Mouse (Mus musculus) MEL (cell line): ENCODE results near the gene Wap. TPM values are rescaled to one million over a fixed set of nuclear protein-coding genes. Genes with fewer than 3 reads are reported as not detected.

Experiments used
- DNase-seq: peaks from one replicate; pipeline ENCODE4 v3.0.0; 2011; ENCODE audit warnings: low read depth, low spot score
- H3K27ac ChIP-seq: 2 replicates; pipeline ENCODE4 v1.5.1; 2012; ENCODE audit warnings: low read depth, mild to moderate bottlenecking, control low read depth, low read length, moderate library complexity; ENCODE audit not compliant: control insufficient read depth
- H3K27me3 ChIP-seq, 2 experiments: fragments of 150-350 bp in 1 of 2; sonication (generic) in 1 of 2; 2 replicates each; pipeline ENCODE4 v1.6.1; 2012; ENCODE audit warnings: low read length in 2 of 2, mild to moderate bottlenecking in 2 of 2, improper control_type of control experiment in 1 of 2, moderate library complexity in 1 of 2; ENCODE audit not compliant: insufficient read depth in 2 of 2, control insufficient read depth in 1 of 2
- H3K36me3 ChIP-seq, 2 experiments: 2 replicates each; pipeline ENCODE4 v1.6.1; 2012 to 2014; ENCODE audit warnings: low read length in 2 of 2, improper control_type of control experiment in 1 of 2, inconsistent platforms in 1 of 2, mild to moderate bottlenecking in 1 of 2; ENCODE audit not compliant: insufficient read depth in 2 of 2, control insufficient read depth in 1 of 2
- H3K4me1 ChIP-seq, 2 experiments: fragments of 150-350 bp in 1 of 2; sonication (generic) in 1 of 2; 2 replicates each; pipeline ENCODE4 v1.6.1; 2012; ENCODE audit warnings: low read length in 2 of 2, improper control_type of control experiment in 1 of 2, mild to moderate bottlenecking in 1 of 2; ENCODE audit not compliant: insufficient read depth in 2 of 2, control insufficient read depth in 1 of 2
- H3K4me3 ChIP-seq, 2 experiments: fragments of 150-350 bp in 1 of 2; sonication (generic) in 1 of 2; 2 replicates each; pipeline ENCODE4 v1.5.1; 2012; ENCODE audit warnings: low read depth in 2 of 2, low read length in 2 of 2, mild to moderate bottlenecking in 2 of 2, moderate library complexity in 2 of 2, control low read depth in 1 of 2, improper control_type of control experiment in 1 of 2; ENCODE audit not compliant: control insufficient read depth in 1 of 2, insufficient read depth in 1 of 2
- H3K79me2 ChIP-seq: 2 replicates; pipeline ENCODE4 v1.6.1; 2012; ENCODE audit warnings: mild to moderate bottlenecking, low read length, moderate library complexity; ENCODE audit not compliant: control insufficient read depth, poor library complexity, insufficient read depth
- H3K9ac ChIP-seq: 2 replicates; pipeline ENCODE4 v1.6.1; 2012; ENCODE audit warnings: low read depth, mild to moderate bottlenecking, control low read depth, low read length, moderate library complexity; ENCODE audit not compliant: control insufficient read depth, poor library complexity, severe bottlenecking
- H3K9me3 ChIP-seq: fragments of 150-350 bp; sonication (generic); replicated peaks from 2 replicates; pipeline ENCODE4 v1.6.1; 2012; ENCODE audit warnings: mild to moderate bottlenecking, low read length, improper control_type of control experiment, moderate library complexity; ENCODE audit not compliant: insufficient read depth
- BHLHE40 ChIP-seq: IDR thresholded peaks from 2 replicates; pipeline ENCODE4 v1.6.1; 2012; ENCODE audit warnings: low read depth, mild to moderate bottlenecking, inconsistent platforms, low read length, improper control_type of control experiment, borderline replicate concordance
- E2F4 ChIP-seq: IDR thresholded peaks from 2 replicates; pipeline ENCODE4 v1.6.1; 2011; ENCODE audit warnings: low read depth, low read length, improper control_type of control experiment, borderline replicate concordance
- ELF1 ChIP-seq: IDR thresholded peaks from 2 replicates; pipeline ENCODE4 v1.6.1; 2014; ENCODE audit warnings: low read depth, mild to moderate bottlenecking, inconsistent platforms, low read length, improper control_type of control experiment, moderate library complexity
- EP300 ChIP-seq, 2 experiments: IDR thresholded peaks; 2 replicates each; pipeline ENCODE4 v1.6.1; 2011; ENCODE audit warnings: improper control_type of control experiment in 2 of 2, low read length in 2 of 2, low read depth in 1 of 2, mild to moderate bottlenecking in 1 of 2
- GABPA ChIP-seq: IDR thresholded peaks from 2 replicates; pipeline ENCODE4 v1.6.1; 2012; ENCODE audit warnings: low read depth, mild to moderate bottlenecking, inconsistent platforms, low read length, improper control_type of control experiment, moderate library complexity
- GATA1 ChIP-seq: IDR thresholded peaks from 2 replicates; pipeline ENCODE4 v1.6.1; 2011; ENCODE audit warnings: low read depth, low read length, improper control_type of control experiment
- HCFC1 ChIP-seq: IDR thresholded peaks from 2 replicates; pipeline ENCODE4 v1.6.1; 2012; ENCODE audit warnings: low read depth, mild to moderate bottlenecking, inconsistent platforms, low read length, improper control_type of control experiment, moderate library complexity
- KAT2A ChIP-seq: conservative IDR thresholded peaks from 2 replicates; pipeline ENCODE4 v1.6.1; 2012; ENCODE audit warnings: low read depth, low read length, improper control_type of control experiment, inconsistent platforms
- MAX ChIP-seq: IDR thresholded peaks from 2 replicates; pipeline ENCODE4 v1.6.1; 2011; ENCODE audit warnings: low read length, improper control_type of control experiment
- MEF2A ChIP-seq: IDR thresholded peaks from 2 replicates; pipeline ENCODE4 v1.6.1; 2014; ENCODE audit warnings: low read depth, mild to moderate bottlenecking, inconsistent platforms, low read length, improper control_type of control experiment; ENCODE audit not compliant: poor library complexity, insufficient replicate concordance, severe bottlenecking; ENCODE audit errors: extremely low read depth
- MXI1 ChIP-seq: IDR thresholded peaks from 2 replicates; pipeline ENCODE4 v1.6.1; 2011; ENCODE audit warnings: mild to moderate bottlenecking, low read depth, low read length, improper control_type of control experiment
- NRF1 ChIP-seq: IDR thresholded peaks from 2 replicates; pipeline ENCODE4 v1.6.1; 2014; ENCODE audit warnings: low read depth, mild to moderate bottlenecking, inconsistent platforms, low read length, improper control_type of control experiment, moderate library complexity; ENCODE audit not compliant: poor library complexity, insufficient read depth, severe bottlenecking
- POLR2A ChIP-seq, 2 experiments: IDR thresholded peaks; 2 replicates each; pipeline ENCODE4 v1.6.1; 2011 to 2012; ENCODE audit warnings: low read length in 2 of 2, mild to moderate bottlenecking in 2 of 2, control low read depth in 1 of 2, improper control_type of control experiment in 1 of 2, low read depth in 1 of 2, moderate library complexity in 1 of 2; ENCODE audit not compliant: control insufficient read depth in 1 of 2, insufficient read depth in 1 of 2, poor library complexity in 1 of 2
- POLR2AphosphoS2 ChIP-seq: IDR thresholded peaks from 2 replicates; pipeline ENCODE4 v1.6.1; 2011; ENCODE audit warnings: low read length, improper control_type of control experiment
- POLR2AphosphoS5 ChIP-seq: IDR thresholded peaks from 2 replicates; pipeline ENCODE4 v1.6.1; 2012; ENCODE audit warnings: low read depth, borderline replicate concordance, mild to moderate bottlenecking, inconsistent platforms, low read length, moderate library complexity, mixed read lengths
- RAD21 ChIP-seq: IDR thresholded peaks from 2 replicates; pipeline ENCODE4 v1.6.1; 2011; ENCODE audit warnings: mild to moderate bottlenecking, low read depth, low read length, improper control_type of control experiment
- TAL1 ChIP-seq: IDR thresholded peaks from 2 replicates; pipeline ENCODE4 v1.6.1; 2012; ENCODE audit warnings: mild to moderate bottlenecking, inconsistent platforms, low read length, moderate library complexity, mixed read lengths
- TBP ChIP-seq: IDR thresholded peaks from 2 replicates; pipeline ENCODE4 v1.8.0; 2011; ENCODE audit warnings: low read depth, low read length, improper control_type of control experiment
- ZNF384 ChIP-seq: IDR thresholded peaks from 2 replicates; pipeline ENCODE4 v1.6.1; 2012; ENCODE audit warnings: low read depth, mild to moderate bottlenecking, inconsistent platforms, low read length, improper control_type of control experiment
- polyA plus RNA-seq, 2 experiments: library from polyadenylated mRNA; stranded (reverse) in 1 of 2; unstranded in 1 of 2; fragments of >175 nt in 1 of 2; fragments of >200 nt in 1 of 2; gene quantifications; 2 replicates each; pipeline versions ENCODE4 v1.2.1 to v1.2.4; 2012; ENCODE audit warnings: low replicate concordance in 2 of 2, low read depth in 1 of 2; ENCODE audit not compliant: insufficient read length in 2 of 2, insufficient read depth in 1 of 2, missing spikeins in 1 of 2
- total RNA-seq: library from RNA; depleted of rRNA; stranded (reverse); fragments of 300-350 nt; gene quantifications from 2 replicates; pipeline ENCODE4 v1.2.3, GENCODE M21; 2012

Wap gene
- total and polyA plus RNA-seq, 3 experiments, result not detected

DNA sequence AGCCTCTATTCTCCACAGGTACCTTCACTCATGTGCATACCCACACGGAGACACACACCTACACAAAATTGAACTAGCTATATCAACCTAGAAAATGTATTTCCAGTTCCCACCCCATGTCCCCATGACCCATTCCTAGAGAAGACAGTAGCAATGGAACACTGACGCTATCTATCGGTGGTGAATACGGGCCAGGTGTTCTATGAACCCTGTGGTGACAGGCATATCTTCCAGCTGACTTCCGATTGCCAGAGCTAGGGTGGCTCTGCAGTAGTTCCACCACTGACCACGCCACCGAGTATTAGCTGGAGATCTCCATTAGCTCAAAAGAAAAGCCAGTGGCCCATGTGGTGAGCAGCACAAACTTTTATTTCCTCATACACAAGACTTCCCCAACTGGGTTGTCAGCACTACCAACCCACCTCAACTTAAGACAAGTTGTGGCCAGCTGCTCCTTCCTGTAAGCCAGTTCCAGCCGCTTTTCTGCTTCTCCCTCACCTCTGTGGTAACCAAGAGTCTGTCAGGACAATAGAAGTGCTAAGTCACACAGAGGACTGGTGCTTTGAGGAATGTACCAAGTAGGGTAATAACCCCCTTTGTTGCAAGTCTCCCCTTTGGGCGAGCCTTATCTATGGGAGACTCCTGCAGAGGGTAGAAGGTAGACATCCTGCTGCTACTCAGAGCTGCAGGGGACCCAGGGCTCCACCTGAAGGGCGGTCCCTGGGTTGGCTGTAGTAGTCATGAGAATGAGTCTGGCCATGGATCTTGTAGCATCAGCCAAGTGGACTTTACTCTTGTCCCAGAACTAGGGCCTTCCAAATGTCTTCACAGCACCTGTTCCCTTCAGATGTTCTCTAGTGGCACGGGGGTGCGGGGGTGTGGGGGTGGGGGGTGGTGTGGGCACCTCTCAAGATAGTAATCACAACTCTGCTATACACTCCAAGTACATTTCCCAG, 22.9 kb downstream of the Wap start:
- peak in 1 of 2 experiments; percentile 53; a peak in 1 of 4 replicates for TF ChIP-seq POLR2A (IDR thresholded peaks at IDR 0.05; ENCODE audit: control insufficient read depth in 1 of 2, insufficient read depth in 1 of 2, low read depth in 1 of 2, low read length in 2 of 2, poor library complexity in 1 of 2)
- TF ChIP-seq ELF1, result no peak
- TF ChIP-seq RAD21, result no peak
- no peak for TF ChIP-seq MAX
- no peak for TF ChIP-seq GATA1
- TF ChIP-seq POLR2AphosphoS2, result peak; percentile 86
- TF ChIP-seq GABPA, result no peak
- 0 out of 2 replicates have a peak, but pooled peaks have one; percentile 10 for TF ChIP-seq TBP
- 0 out of 2 replicates have a peak, but pooled peaks have one; percentile 51 for TF ChIP-seq POLR2AphosphoS5
- TF ChIP-seq, all 39 proteins: peak for 4

GRCm38 (mm10) chr11:6605491-6606399, 32.7 kb downstream of the Wap start, which contains the start of gene Nacad:
Gene Nacad (minus strand): TSS chr11:6606053.
- Histone ChIP-seq H3K27me3 (no peaks in the 10 kb centered on the region), H3K27ac (no peak within 1 kb of the TSS), H3K9me3 (no peaks in the 10 kb centered on the region), H3K79me2 (no peaks in the 10 kb centered on the region), H3K4me3 (no peak within 1 kb of the TSS), H3K9ac (no peak within 1 kb of the TSS), H3K36me3 (no peaks in the 10 kb centered on the region), H3K4me1 (peaks cover 0 to 9% of the 10 kb centered on the region in 2 experiments; a peak in 2 of 4 replicates)
- TF ChIP-seq E2F4 (no peak), KAT2A (no peak), MEF2A (no peak), BHLHE40 (no peak), TAL1 (no peak), HCFC1 (no peak), POLR2AphosphoS5 (no peak), ELF1 (no peak), NRF1 (no peak), RAD21 (no peak), EP300 (IDR thresholded peaks at IDR 0.05; ENCODE audit: low read depth in 1 of 2, low read length in 2 of 2) (no peak), ZNF384 (no peak), MAX (no peak), MXI1 (no peak)
- no peak for DNase-seq

More for the DNA sequence above, 22.9 kb downstream of the Wap start:
- Histone ChIP-seq H3K9me3 (no peaks in the 10 kb centered on the region), H3K27ac (no peak overlapping the region), H3K4me1 (no peaks in the 10 kb centered on the region), H3K27me3 (no peaks in the 10 kb centered on the region), H3K36me3 (peaks cover 0 to 22% of the 10 kb centered on the region in 2 experiments; a peak in 2 of 4 replicates), H3K4me3 (no peak overlapping the region), H3K9ac (no peak overlapping the region), H3K79me2 (peaks cover 5% of the 10 kb centered on the region; the same call in 1 of the 2 replicates)
- DNase-seq, result peak; percentile 52
